Mouse (Mus musculus) hindbrain, embryonic 10.5 days (tissue): ENCODE measurements around the gene Fastk. TPM values are rescaled to one million over a fixed set of nuclear protein-coding genes. Genes with fewer than 3 reads are reported as not detected.
A peak's percentile ranks its signal among the peaks of the same experiment; 100 is the strongest.

ENCODE experiments used
- DNase-seq: peaks from one replicate; pipeline ENCODE4 v3.0.0-alpha.2; 2017; ENCODE audit warnings: low spot score
- H3K27ac ChIP-seq: fragments of 300-500 bp; sonication (generic); 2 replicates; pipeline ENCODE4 v1.5.1; 2016; ENCODE audit warnings: mild to moderate bottlenecking, moderate library complexity
- H3K27me3 ChIP-seq: fragments of 300-500 bp; sonication (generic); 2 replicates; pipeline ENCODE4 v1.6.1; 2016; ENCODE audit warnings: mild to moderate bottlenecking; ENCODE audit not compliant: poor library complexity, insufficient read depth, severe bottlenecking
- H3K36me3 ChIP-seq: fragments of 300-500 bp; sonication (generic); 2 replicates; pipeline ENCODE4 v1.6.1; 2016; ENCODE audit warnings: mild to moderate bottlenecking, moderate library complexity
- H3K4me1 ChIP-seq: fragments of 300-500 bp; sonication (generic); replicated peaks from 2 replicates; pipeline ENCODE4 v1.6.1; 2016; ENCODE audit warnings: mild to moderate bottlenecking
- H3K4me3 ChIP-seq: fragments of 300-500 bp; sonication (generic); 2 replicates; pipeline ENCODE4 v1.5.1; 2016; ENCODE audit warnings: mild to moderate bottlenecking, moderate library complexity
- H3K9me3 ChIP-seq: fragments of 300-500 bp; sonication (generic); 2 replicates; pipeline ENCODE4 v1.6.1; 2016; ENCODE audit warnings: mild to moderate bottlenecking, moderate library complexity
- WGBS: fragments of 180-500 bp; shearing (Covaris S2); methylation state at CpG from one replicate; pipeline ENCODE4 v1.1.7; 2016; 5-methylcytosine and 5-hydroxymethylcytosine counted together
- polyA plus RNA-seq: library from polyadenylated mRNA; unstranded; fragments of >200 nt; fragmentation: Nextera tagmentation; extraction: Ambion mirVana; gene quantifications from 2 replicates; pipeline ENCODE4 v1.2.1, GENCODE M21; 2016

Gene Fastk
- polyA plus RNA-seq, 1 experiment from 2014 or later: 127 TPM

DNA sequence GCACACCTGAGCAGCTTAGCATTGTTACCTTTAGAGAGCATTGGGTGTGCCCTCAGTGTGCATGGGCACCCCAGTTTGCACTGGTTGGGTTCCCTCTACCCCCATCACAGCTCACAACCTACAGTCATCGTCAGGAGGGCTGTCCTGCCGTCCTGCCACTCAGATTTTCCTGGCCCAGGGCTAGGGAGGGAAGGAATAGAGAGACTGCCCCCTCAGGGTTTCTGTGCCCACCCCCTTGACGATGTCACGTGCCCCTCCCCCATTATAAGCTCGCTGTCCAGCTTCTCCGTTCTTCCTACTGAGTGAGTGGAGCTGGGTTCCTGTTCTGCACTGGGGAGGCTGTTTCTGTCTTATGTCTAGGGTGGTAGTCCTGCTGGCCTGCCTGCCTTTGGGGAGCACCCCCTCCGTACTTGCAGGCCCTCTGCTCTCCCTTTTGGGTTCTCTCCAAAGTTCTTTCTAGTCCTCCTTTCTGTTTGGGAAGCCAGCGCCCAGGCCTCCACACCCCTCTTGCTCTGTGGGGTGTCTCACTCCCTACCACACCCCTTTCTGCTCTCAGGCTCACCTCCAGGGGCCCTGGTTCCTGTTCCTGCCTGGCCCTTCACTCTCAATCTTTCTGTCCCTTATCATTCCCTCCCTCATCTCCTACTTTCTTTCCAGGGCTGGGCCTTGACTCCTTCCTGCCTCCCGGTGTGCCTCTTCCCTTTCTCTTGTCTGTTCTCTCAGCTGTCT, 18.4 kb downstream of the Fastk start:
- no peak for DNase-seq
- peak overlapping the region; percentile 92; the same call in 1 of the 2 replicates for H3K27ac ChIP-seq
- H3K9me3 ChIP-seq: no peaks in the 10 kb centered on the region
- whole genome bisulfite sequencing: 9% methylated on average over 9 of the region's 9 CpGs
- peak overlapping the region; percentile 79 for H3K4me3 ChIP-seq
- peaks cover 26% of the 10 kb centered on the region for H3K36me3 ChIP-seq
- peaks cover 68% of the 10 kb centered on the region for H3K4me1 ChIP-seq
- H3K27me3 ChIP-seq: peaks cover 23% of the 10 kb centered on the region

DNA sequence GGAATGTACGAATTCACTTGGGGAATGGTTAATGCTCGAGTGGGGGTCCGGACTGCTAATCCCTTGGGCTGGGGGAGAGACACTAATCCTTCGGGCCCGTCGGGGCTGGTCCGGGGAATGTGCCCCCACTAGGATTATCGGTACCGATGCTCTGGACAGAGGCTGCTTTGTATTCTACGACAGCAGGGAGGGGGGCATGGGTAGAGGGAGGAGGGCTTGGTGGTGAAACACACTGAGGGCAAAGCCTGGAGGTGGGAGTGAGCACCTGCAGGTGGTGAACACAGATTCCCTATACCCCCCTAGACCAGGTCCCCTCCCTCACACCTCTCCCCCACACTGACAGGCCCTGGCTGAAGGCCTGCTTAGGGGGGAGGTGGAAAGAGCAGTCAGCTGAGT, 19.1 kb downstream of the Fastk start:
- peak overlapping the region; percentile 79 for H3K4me3 ChIP-seq
- 3% methylated on average over 10 of the region's 10 CpGs for WGBS
- no peaks in the 10 kb centered on the region for H3K9me3 ChIP-seq
- H3K4me1 ChIP-seq: peaks cover 68% of the 10 kb centered on the region
- peak overlapping the region; percentile 92 for H3K27ac ChIP-seq
- H3K36me3 ChIP-seq: peaks cover 25% of the 10 kb centered on the region
- DNase-seq: no peak
- H3K27me3 ChIP-seq: peaks cover 23% of the 10 kb centered on the region

DNA sequence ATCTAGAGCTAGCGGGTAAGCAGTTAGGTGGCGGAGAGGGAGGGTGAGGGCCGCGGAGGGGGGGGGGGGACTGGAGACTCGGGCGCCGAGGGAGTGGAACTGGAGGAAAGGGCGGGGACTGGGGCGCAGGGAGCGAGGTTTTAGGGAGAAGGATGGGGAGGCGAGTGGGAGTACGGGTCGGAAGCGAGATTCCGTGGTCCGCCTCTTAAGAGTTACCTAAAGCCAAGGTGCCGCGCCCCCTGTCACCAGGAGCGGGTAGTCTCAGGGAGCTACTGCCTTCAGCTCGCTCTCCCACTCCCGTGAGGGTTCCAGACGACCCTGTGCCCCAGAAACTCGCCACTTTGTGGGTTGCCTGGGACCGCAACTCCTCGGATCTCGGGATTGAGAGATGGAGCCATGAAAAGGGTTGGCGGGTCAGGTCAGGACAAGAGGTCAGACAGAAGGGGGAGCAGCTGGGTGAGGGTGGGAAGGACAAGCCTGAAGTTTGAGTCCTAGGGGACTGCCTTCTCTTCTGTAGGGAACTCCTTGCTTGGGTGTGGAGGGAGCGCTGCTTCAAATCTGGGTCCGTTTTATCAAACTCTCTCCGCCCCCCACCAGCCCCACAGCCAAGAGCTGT, 19.6 kb downstream of the Fastk start:
- Histone ChIP-seq H3K4me3 (peak overlapping the region; percentile 79), H3K27ac (peak overlapping the region; percentile 92), H3K9me3 (no peaks in the 10 kb centered on the region), H3K27me3 (peaks cover 23% of the 10 kb centered on the region), H3K4me1 (peaks cover 68% of the 10 kb centered on the region), H3K36me3 (peaks cover 25% of the 10 kb centered on the region)
- DNase-seq: no peak
- under 1% methylated on average over 28 of the region's 30 CpGs for WGBS

GRCm38 (mm10) chr5:24424861-24425411, 20.2 kb downstream of the Fastk start:
- Histone ChIP-seq H3K4me3 (peak overlapping the region; percentile 79), H3K27ac (peak overlapping the region; percentile 92), H3K9me3 (no peaks in the 10 kb centered on the region), H3K27me3 (peaks cover 23% of the 10 kb centered on the region), H3K4me1 (peaks cover 68% of the 10 kb centered on the region), H3K36me3 (peaks cover 25% of the 10 kb centered on the region)
- 2% methylated on average over 58 of the region's 60 CpGs for WGBS
- peak; percentile 82 for DNase-seq

GRCm38 (mm10) chr5:24424004-24424781, 20.9 kb downstream of the Fastk start:
- no peak for DNase-seq

DNA sequence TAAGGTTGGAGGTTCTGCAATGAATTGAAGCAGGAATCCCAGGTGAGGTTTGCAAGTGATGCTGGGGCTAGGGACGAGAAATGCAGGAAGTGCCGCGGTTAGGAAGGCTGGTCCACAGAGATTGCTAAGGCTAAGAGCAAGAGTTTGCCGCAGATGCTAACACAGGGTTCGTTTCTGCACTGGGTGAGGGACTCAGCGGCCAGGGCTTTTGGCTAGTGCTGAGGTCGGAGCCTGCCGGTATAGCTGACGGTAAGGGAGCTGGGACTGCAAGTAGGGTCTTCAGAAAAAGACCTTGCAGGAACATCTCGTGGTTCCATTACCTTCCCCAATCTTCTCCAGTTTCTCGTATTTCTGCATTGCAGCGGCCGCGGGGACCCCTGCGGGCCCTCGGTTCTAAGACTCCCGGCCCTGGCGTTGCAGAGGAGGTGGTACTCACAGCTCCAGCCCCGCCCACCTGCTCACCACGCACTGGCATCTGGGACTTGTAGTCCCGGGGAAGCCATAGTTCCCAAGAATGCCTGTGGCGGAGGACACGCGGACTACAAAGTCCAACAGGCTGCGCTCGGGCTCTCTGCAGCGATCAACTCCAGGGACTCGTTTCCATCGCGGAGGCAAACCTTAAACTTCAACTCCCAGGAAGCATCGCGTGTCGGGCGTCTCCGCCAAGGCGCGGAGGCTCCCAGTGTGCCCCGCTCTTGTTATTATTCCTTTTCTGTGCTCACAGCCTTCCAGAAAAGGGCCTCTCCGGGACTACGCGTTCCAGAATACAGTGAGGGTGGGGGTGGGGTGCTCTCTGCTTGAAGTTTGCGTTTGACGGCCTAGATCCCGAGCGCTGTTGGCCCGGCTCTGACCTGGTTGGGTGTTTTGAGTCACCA, 21.7 kb downstream of the Fastk start, which contains the start of the genes Cdk5 and Slc4a2:
Cdk5 (minus strand) TSS at position 402 of the 875 bp plus-strand sequence.
Slc4a2 (plus strand) TSS at position 709 of the 875 bp plus-strand sequence.
- peaks cover 62% of the 10 kb centered on the region for H3K4me1 ChIP-seq
- H3K9me3 ChIP-seq: no peaks in the 10 kb centered on the region
- H3K27me3 ChIP-seq: peaks cover 23% of the 10 kb centered on the region
- peaks cover 33% of the 10 kb centered on the region for H3K36me3 ChIP-seq
- peak within 1 kb of the TSS; percentile 92 for H3K27ac ChIP-seq
- H3K4me3 ChIP-seq: peak within 1 kb of the TSS; percentile 79
- WGBS: under 1% methylated on average over 46 of the region's 46 CpGs
- peak; percentile 99 for DNase-seq

More at GRCm38 (mm10) chr5:24424004-24424781, 20.9 kb downstream of the Fastk start:
- Histone ChIP-seq H3K27me3 (peaks cover 23% of the 10 kb centered on the region), H3K36me3 (peaks cover 25% of the 10 kb centered on the region), H3K27ac (peak overlapping the region; percentile 92), H3K4me3 (peak overlapping the region; percentile 79), H3K9me3 (no peaks in the 10 kb centered on the region), H3K4me1 (peaks cover 68% of the 10 kb centered on the region)
- WGBS: 15% methylated on average over 21 of the region's 21 CpGs

- peaks cover 6% of the 10 kb centered on the region; the same call in 1 of the 2 replicates for H3K27me3 ChIP-seq
- DNase-seq: no peak
- H3K27ac ChIP-seq: no peak overlapping the region
- 84% methylated on average over 9 of the region's 9 CpGs for WGBS
- H3K9me3 ChIP-seq: no peaks in the 10 kb centered on the region
- peaks cover 44% of the 10 kb centered on the region for H3K4me1 ChIP-seq
- peaks cover 41% of the 10 kb centered on the region for H3K36me3 ChIP-seq
- H3K4me3 ChIP-seq: no peak overlapping the region
Observed at GRCm38 (mm10) chr5:24420381-24420780, 24.7 kb downstream of the Fastk start.

DNA sequence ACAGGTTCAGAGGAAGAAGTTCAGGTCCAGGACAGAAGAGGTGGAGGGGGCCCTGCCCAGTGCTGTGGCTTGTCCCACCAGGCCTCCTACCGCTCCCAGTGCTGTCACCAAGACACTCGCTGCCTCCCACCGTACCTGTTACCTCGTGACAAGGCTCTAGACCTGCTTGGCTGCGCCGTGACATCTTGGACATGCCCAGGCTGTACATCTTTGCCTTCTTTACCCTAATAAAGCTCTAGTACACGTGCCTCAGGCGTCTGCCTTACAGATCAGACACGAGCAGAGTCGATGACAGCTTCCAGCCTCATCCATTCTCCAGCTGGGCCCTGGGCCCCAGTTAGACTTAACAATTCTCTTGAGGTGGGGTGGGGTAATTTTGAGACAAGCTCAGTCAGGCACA, 27.5 kb downstream of the Fastk start:
- Histone ChIP-seq H3K36me3 (peaks cover 41% of the 10 kb centered on the region), H3K27ac (no peak overlapping the region), H3K4me3 (no peak overlapping the region), H3K4me1 (peaks cover 30% of the 10 kb centered on the region), H3K27me3 (peaks cover 15% of the 10 kb centered on the region; the same call in 1 of the 2 replicates), H3K9me3 (no peaks in the 10 kb centered on the region)
- 91% methylated on average over 10 of the region's 10 CpGs for WGBS
- no peak for DNase-seq

- WGBS: 5% methylated on average over 21 of the region's 21 CpGs
Observed at GRCm38 (mm10) chr5:24416222-24416736, 28.8 kb downstream of the Fastk start.

DNA sequence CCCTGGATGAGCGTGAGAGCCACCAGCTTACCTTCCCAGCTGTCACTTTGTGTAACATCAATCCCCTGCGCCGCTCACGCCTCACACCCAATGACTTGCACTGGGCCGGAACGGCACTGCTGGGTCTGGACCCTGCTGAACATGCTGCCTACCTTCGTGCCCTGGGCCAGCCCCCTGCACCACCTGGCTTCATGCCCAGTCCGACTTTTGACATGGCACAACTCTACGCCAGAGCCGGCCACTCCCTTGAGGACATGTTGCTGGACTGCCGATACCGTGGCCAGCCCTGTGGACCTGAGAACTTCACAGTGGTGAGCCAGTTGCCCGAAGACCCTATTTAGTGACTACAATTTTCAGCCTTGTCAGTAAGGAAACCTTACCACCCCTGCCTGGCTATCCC, 31.1 kb downstream of the Fastk start:
- H3K27ac ChIP-seq: no peak overlapping the region
- H3K36me3 ChIP-seq: peaks cover 19% of the 10 kb centered on the region
- peaks cover 24% of the 10 kb centered on the region for H3K4me1 ChIP-seq
- peaks cover 15% of the 10 kb centered on the region; the same call in 1 of the 2 replicates for H3K27me3 ChIP-seq
- no peak for DNase-seq
- 86% methylated on average over 13 of the region's 13 CpGs for WGBS
- H3K4me3 ChIP-seq: no peak overlapping the region
- no peaks in the 10 kb centered on the region for H3K9me3 ChIP-seq

More at GRCm38 (mm10) chr5:24416222-24416736, 28.8 kb downstream of the Fastk start:
- DNase-seq: peak; percentile 65
- H3K27me3 ChIP-seq: peaks cover 15% of the 10 kb centered on the region; the same call in 1 of the 2 replicates
- peaks cover 24% of the 10 kb centered on the region for H3K4me1 ChIP-seq
- no peak overlapping the region for H3K4me3 ChIP-seq
- no peak overlapping the region; the same call in 1 of the 2 replicates for H3K27ac ChIP-seq
- peaks cover 37% of the 10 kb centered on the region for H3K36me3 ChIP-seq
- H3K9me3 ChIP-seq: no peaks in the 10 kb centered on the region

GRCm38 (mm10) chr5:24413042-24413693, 31.9 kb downstream of the Fastk start, which contains the start of gene Asic3:
Gene Asic3, plus strand, starts transcription at chr5:24413392.
- no peak within 1 kb of the TSS for H3K4me3 ChIP-seq
- H3K4me1 ChIP-seq: peaks cover 24% of the 10 kb centered on the region
- peaks cover 15% of the 10 kb centered on the region; the same call in 1 of the 2 replicates for H3K27me3 ChIP-seq
- 0 out of 2 replicates have a peak within 1 kb of the TSS, but pooled peaks have one; percentile 24 for H3K27ac ChIP-seq
- no peaks in the 10 kb centered on the region for H3K9me3 ChIP-seq
- WGBS: 49% methylated on average over 11 of the region's 11 CpGs
- DNase-seq: peak; percentile 7
- peaks cover 19% of the 10 kb centered on the region for H3K36me3 ChIP-seq
